Mouse (Mus musculus): Measurements from ENCODE around the gene Zfp958. TPM values are rescaled to one million over a fixed set of nuclear protein-coding genes. Genes with fewer than 3 reads are reported as not detected.
"Not testable (repeated sequence)": the region's sequence is repeated elsewhere in the genome, so short reads cannot be mapped to it uniquely, and the experiment has no call there.

Gene Zfp958
- 14.1 and 16.4 TPM in 2 replicates for polyA plus RNA-seq (2016; fragmentation: Nextera tagmentation; extraction: Ambion mirVana)

- H3K9ac ChIP-seq: peak within 1 kb of the TSS; percentile 89
- H3K9me3 ChIP-seq: no peaks in the 10 kb centered on the region
- H3K36me3 ChIP-seq: peaks cover 5% of the 10 kb centered on the region
- no peaks in the 10 kb centered on the region for H3K27me3 ChIP-seq (replicated peaks)
- peak; percentile 100 for ATAC-seq (ENCODE audit: low FRiP score, low read depth)
- peak within 1 kb of the TSS; percentile 62 for H3K27ac ChIP-seq
- peaks cover 15% of the 10 kb centered on the region for H3K4me1 ChIP-seq
- WGBS: 3% methylated on average over 25 of the region's 25 CpGs
- peak within 1 kb of the TSS; percentile 90 for H3K4me2 ChIP-seq (replicated peaks)
- H3K4me3 ChIP-seq: peak within 1 kb of the TSS; percentile 84
These were observed at the start of gene Zfp958 for GRCm38 (mm10) chr8:4612932-4613853. Zfp958 (plus strand) TSS chr8:4613167.

- ATAC-seq (ENCODE audit: low FRiP score, low read depth): no peak
- Histone ChIP-seq H3K27me3 (replicated peaks) (no peaks in the 10 kb centered on the region), H3K9me3 (no peaks in the 10 kb centered on the region), H3K9ac (no peak overlapping the region), H3K27ac (no peak overlapping the region), H3K36me3 (no peaks in the 10 kb centered on the region), H3K4me1 (no peaks in the 10 kb centered on the region), H3K4me3 (no peak overlapping the region), H3K4me2 (replicated peaks) (no peak overlapping the region)
- WGBS: 28% methylated on average over 3 of the region's 3 CpGs
These were observed 31.0 kb upstream of the Zfp958 start for GRCm38 (mm10) chr8:4581986-4582385.

- no peaks in the 10 kb centered on the region for H3K27me3 ChIP-seq (replicated peaks)
- no peaks in the 10 kb centered on the region for H3K9me3 ChIP-seq
- no peak overlapping the region for H3K4me3 ChIP-seq
- 47% methylated on average over 6 of the region's 6 CpGs for WGBS
- H3K36me3 ChIP-seq: no peaks in the 10 kb centered on the region
- no peak overlapping the region for H3K4me2 ChIP-seq (replicated peaks)
- no peaks in the 10 kb centered on the region for H3K4me1 ChIP-seq
- no peak for ATAC-seq (ENCODE audit: low FRiP score, low read depth)
- H3K9ac ChIP-seq: no peak overlapping the region
- no peak overlapping the region for H3K27ac ChIP-seq
These were observed 30.2 kb upstream of the Zfp958 start for GRCm38 (mm10) chr8:4582754-4583178.

GRCm38 (mm10) chr8:4584660-4585059, 28.3 kb upstream of the Zfp958 start:
- Histone ChIP-seq H3K4me3 (no peak overlapping the region), H3K36me3 (no peaks in the 10 kb centered on the region), H3K9me3 (no peaks in the 10 kb centered on the region), H3K4me2 (replicated peaks) (no peak overlapping the region), H3K27ac (no peak overlapping the region), H3K4me1 (no peaks in the 10 kb centered on the region), H3K9ac (no peak overlapping the region), H3K27me3 (replicated peaks) (no peaks in the 10 kb centered on the region)
- no peak for ATAC-seq (ENCODE audit: low FRiP score, low read depth)
- WGBS: 91% methylated on average over 1 of the region's 1 CpGs

GRCm38 (mm10) chr8:4586356-4586755, 26.6 kb upstream of the Zfp958 start:
- Histone ChIP-seq H3K27me3 (replicated peaks) (no peaks in the 10 kb centered on the region), H3K4me3 (no peak overlapping the region), H3K27ac (no peak overlapping the region), H3K36me3 (no peaks in the 10 kb centered on the region), H3K4me1 (no peaks in the 10 kb centered on the region), H3K4me2 (replicated peaks) (no peak overlapping the region), H3K9ac (no peak overlapping the region), H3K9me3 (no peaks in the 10 kb centered on the region)
- no peak for ATAC-seq (ENCODE audit: low FRiP score, low read depth)
- WGBS: 22% methylated on average over 4 of the region's 4 CpGs

- Histone ChIP-seq H3K9ac (no peak overlapping the region), H3K27me3 (replicated peaks) (no peaks in the 10 kb centered on the region), H3K4me1 (no peaks in the 10 kb centered on the region), H3K36me3 (no peaks in the 10 kb centered on the region), H3K4me3 (no peak overlapping the region), H3K27ac (no peak overlapping the region), H3K4me2 (replicated peaks) (no peak overlapping the region), H3K9me3 (no peaks in the 10 kb centered on the region)
- ATAC-seq (ENCODE audit: low FRiP score, low read depth): peak; percentile 80
- WGBS: 39% methylated on average over 9 of the region's 9 CpGs
These were observed 24.6 kb upstream of the Zfp958 start for GRCm38 (mm10) chr8:4588165-4589000.

- peaks cover 4% of the 10 kb centered on the region for H3K4me1 ChIP-seq
- H3K4me2 ChIP-seq (replicated peaks): no peak overlapping the region
- H3K27me3 ChIP-seq (replicated peaks): no peaks in the 10 kb centered on the region
- H3K9me3 ChIP-seq: no peaks in the 10 kb centered on the region
- no peak for ATAC-seq (ENCODE audit: low FRiP score, low read depth)
- no peaks in the 10 kb centered on the region for H3K36me3 ChIP-seq
- 95% methylated on average over 7 of the region's 7 CpGs for WGBS
- no peak overlapping the region for H3K27ac ChIP-seq
- H3K4me3 ChIP-seq: no peak overlapping the region
- H3K9ac ChIP-seq: no peak overlapping the region
These were observed 4.1 kb upstream of the Zfp958 start for GRCm38 (mm10) chr8:4608896-4609295.

GRCm38 (mm10) chr8:4611626-4612175, 1.3 kb upstream of the Zfp958 start:
- H3K4me2 ChIP-seq (replicated peaks); H3K27ac ChIP-seq; ATAC-seq (ENCODE audit: low FRiP score, low read depth); H3K9me3 ChIP-seq; H3K9ac ChIP-seq; H3K27me3 ChIP-seq (replicated peaks); H3K4me3 ChIP-seq; H3K36me3 ChIP-seq: not testable (repeated sequence)
- 75% methylated on average over 4 of the region's 4 CpGs for WGBS
- peaks cover 15% of the 10 kb centered on the region for H3K4me1 ChIP-seq

- H3K9me3 ChIP-seq: peaks cover 53% of the 10 kb centered on the region
- H3K4me3 ChIP-seq: no peak overlapping the region
- H3K27me3 ChIP-seq (replicated peaks): no peaks in the 10 kb centered on the region
- H3K36me3 ChIP-seq: peaks cover 75% of the 10 kb centered on the region
- no peak overlapping the region for H3K9ac ChIP-seq
- WGBS: 95% methylated on average over 1 of the region's 1 CpGs
- H3K4me1 ChIP-seq: no peaks in the 10 kb centered on the region
- H3K4me2 ChIP-seq (replicated peaks): no peak overlapping the region
- no peak overlapping the region for H3K27ac ChIP-seq
- no peak for ATAC-seq (ENCODE audit: low FRiP score, low read depth)
These were observed 14.4 kb downstream of the Zfp958 start for GRCm38 (mm10) chr8:4627349-4627748.

- Histone ChIP-seq H3K4me3 (no peak overlapping the region), H3K27ac (no peak overlapping the region), H3K4me2 (replicated peaks) (no peak overlapping the region), H3K27me3 (replicated peaks) (no peaks in the 10 kb centered on the region), H3K9me3 (0 out of 2 replicates have a peak, but pooled peaks cover 5% of the 10 kb centered on the region), H3K36me3 (peaks cover 12% of the 10 kb centered on the region), H3K4me1 (no peaks in the 10 kb centered on the region), H3K9ac (no peak overlapping the region)
- 90% methylated on average over 4 of the region's 4 CpGs for WGBS
- ATAC-seq (ENCODE audit: low FRiP score, low read depth): no peak
These were observed 24.1 kb downstream of the Zfp958 start for GRCm38 (mm10) chr8:4637071-4637470.

GRCm38 (mm10) chr8:4642974-4643373, 30.0 kb downstream of the Zfp958 start:
- not testable (repeated sequence) for H3K9ac ChIP-seq; H3K27me3 ChIP-seq (replicated peaks); H3K4me2 ChIP-seq (replicated peaks); H3K4me1 ChIP-seq; H3K9me3 ChIP-seq; H3K36me3 ChIP-seq; H3K27ac ChIP-seq; ATAC-seq (ENCODE audit: low FRiP score, low read depth); H3K4me3 ChIP-seq
- whole genome bisulfite sequencing: 91% methylated on average over 6 of the region's 6 CpGs

GRCm38 (mm10) chr8:4656536-4656935, 43.6 kb downstream of the Zfp958 start:
- no peak overlapping the region for H3K4me3 ChIP-seq
- H3K4me1 ChIP-seq: no peaks in the 10 kb centered on the region
- H3K4me2 ChIP-seq (replicated peaks): no peak overlapping the region
- H3K9me3 ChIP-seq: no peaks in the 10 kb centered on the region
- H3K9ac ChIP-seq: no peak overlapping the region
- no peaks in the 10 kb centered on the region for H3K27me3 ChIP-seq (replicated peaks)
- WGBS: 92% methylated on average over 7 of the region's 7 CpGs
- no peak overlapping the region for H3K27ac ChIP-seq
- H3K36me3 ChIP-seq: no peaks in the 10 kb centered on the region
- no peak for ATAC-seq (ENCODE audit: low FRiP score, low read depth)

Data from neural tube, embryonic 12.5 days (tissue).